ENCODE assay signal across 8 mouse cellular contexts in the genomic region with DNA sequence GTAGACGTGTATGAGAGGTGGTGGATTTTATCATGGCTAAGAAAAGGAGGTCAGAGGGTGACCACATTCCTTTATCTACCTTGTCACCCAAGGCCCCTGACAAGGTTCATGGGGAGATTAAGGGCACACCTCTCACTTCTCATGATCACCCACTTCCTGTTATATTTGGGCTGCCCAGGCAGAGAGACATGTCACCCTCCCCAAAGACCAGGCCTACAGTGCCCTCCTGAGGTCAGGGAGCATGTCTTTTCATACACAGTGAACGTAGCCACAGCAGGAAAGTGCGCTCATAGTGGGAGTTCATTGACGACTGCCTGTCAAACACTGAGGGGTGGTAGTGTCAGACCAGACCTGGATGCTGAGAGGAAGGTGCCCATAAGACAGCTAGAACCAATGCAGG.
DNase-seq lines count a peak whose midpoint lies in the region; ATAC-seq and TF ChIP-seq lines count a peak whose summit lies in the region.

No protein-coding gene starts in this region.

- no peaks in the 10 kb centered on the region for H3K9me3 ChIP-seq in liver, embryonic 14.5 days (ENCODE audit: control insufficient read depth, low read length)
- H3K9me3 ChIP-seq in liver, embryonic 11.5 days (ENCODE audit: control insufficient read depth, low read length), result no peaks in the 10 kb centered on the region

- no peak overlapping the region for H3K4me3 ChIP-seq in liver, embryonic 14.5 days (ENCODE audit: insufficient read depth in 1 of 2, low read depth in 2 of 2, low read length in 2 of 2)
- H3K4me3 ChIP-seq in liver, embryonic 11.5 days (ENCODE audit: low read depth, low read length), result no peak overlapping the region
- no peak overlapping the region for H3K4me3 ChIP-seq in bone marrow, adult 2 months (replicated peaks; ENCODE audit: control insufficient read depth, low read depth, low read length)

- H3K27me3 ChIP-seq in liver, embryonic 14.5 days (ENCODE audit: control insufficient read depth, insufficient read depth, low read length), result peaks cover 3% of the 10 kb centered on the region
- H3K27me3 ChIP-seq in liver, embryonic 11.5 days (replicated peaks; ENCODE audit: control insufficient read depth, insufficient read depth, low read length), result peaks cover 13% of the 10 kb centered on the region

- WGBS in liver, embryonic 14.5 days (ENCODE audit: insufficient replicate concordance), result 19% methylated on average over 4 of the region's 4 CpGs
- 30% methylated on average over 4 of the region's 4 CpGs for WGBS in liver, embryonic 11.5 days
- 17% methylated on average over 4 of the region's 4 CpGs for WGBS in bone marrow, adult 2 months

- H3K4me1 ChIP-seq in liver, embryonic 14.5 days (replicated peaks; ENCODE audit: control insufficient read depth in 2 of 2, insufficient read depth in 2 of 2, low read length in 1 of 2), result no peaks in the 10 kb centered on the region
- no peaks in the 10 kb centered on the region; the same call in 1 of the 2 replicates for H3K4me1 ChIP-seq in liver, embryonic 11.5 days (replicated peaks; ENCODE audit: control insufficient read depth, insufficient read depth, low read length)
- H3K4me1 ChIP-seq in bone marrow, adult 2 months (ENCODE audit: control insufficient read depth, insufficient read depth, low read length), result no peaks in the 10 kb centered on the region

- H3K9ac ChIP-seq in liver, embryonic 14.5 days (replicated peaks), result no peak overlapping the region
- H3K9ac ChIP-seq in liver, embryonic 11.5 days (ENCODE audit: low read depth, low read length), result no peak overlapping the region

- TF ChIP-seq POLR2A in bone marrow, adult 2 months (IDR thresholded peaks at IDR 0.05; ENCODE audit: borderline replicate concordance, control insufficient read depth, low read depth, low read length), result no peak

- TF ChIP-seq CTCF in liver, embryonic 14.5 days (IDR thresholded peaks at IDR 0.05; ENCODE audit: low read depth), result peak; percentile 38
- TF ChIP-seq CTCF in bone marrow, adult 2 months (IDR thresholded peaks at IDR 0.05; ENCODE audit: control insufficient read depth, insufficient read depth, low read length), result peak; percentile 49

- H3K27ac ChIP-seq in liver, embryonic 14.5 days, result no peak overlapping the region
- H3K27ac ChIP-seq in liver, embryonic 11.5 days (ENCODE audit: low read depth, low read length), result no peak overlapping the region
- H3K27ac ChIP-seq in bone marrow, adult 2 months (ENCODE audit: control insufficient read depth, insufficient read depth, low read depth, low read length, poor library complexity), result no peak overlapping the region

- TF ChIP-seq EP300 in liver, embryonic 14.5 days (IDR thresholded peaks at IDR 0.05; ENCODE audit: low read depth), result no peak

- no peak for DNase-seq in cerebellum, postnatal 4 days (ENCODE audit: low spot score in 2 of 2)
- no peak for DNase-seq in liver, embryonic 14.5 days (ENCODE audit: low read depth in 3 of 3, low spot score in 3 of 3)
- no peak for DNase-seq in liver, embryonic 11.5 days (ENCODE audit: low spot score)
- peak; percentile 39 to 56 for DNase-seq in kidney, postnatal 25 days
- DNase-seq in thymus, postnatal 4 days, result peak; percentile 33
- DNase-seq in urinary bladder, postnatal 25 days (ENCODE audit: low spot score), result no peak

- H3K4me2 ChIP-seq in liver, embryonic 14.5 days (ENCODE audit: low read depth), result no peak overlapping the region
- no peak overlapping the region for H3K4me2 ChIP-seq in liver, embryonic 11.5 days

- 0 out of 2 replicates have a peak, but pooled peaks have one; percentile 9 for ATAC-seq in cerebellum, adult (ENCODE audit: insufficient number of reproducible peaks, low FRiP score, low TSS enrichment)
- no peak for ATAC-seq in liver, embryonic 14.5 days (ENCODE audit: insufficient read depth)
- ATAC-seq in liver, embryonic 11.5 days (replicated peaks; ENCODE audit: low FRiP score), result no peak

- H3K36me3 ChIP-seq in liver, embryonic 14.5 days (replicated peaks; ENCODE audit: control insufficient read depth, insufficient read depth, low read depth), result no peaks in the 10 kb centered on the region
- no peaks in the 10 kb centered on the region for H3K36me3 ChIP-seq in liver, embryonic 11.5 days (ENCODE audit: control insufficient read depth, insufficient read depth, low read length)

Comparison
In these comparisons a context has a peak if more than half of its experiments do, and no peak if none do; other contexts are left out.
1. DNase-seq: peak in kidney, postnatal 25 days (2 of 2) and thymus, postnatal 4 days (single experiment); none in cerebellum, postnatal 4 days (0 of 2), liver, embryonic 14.5 days (0 of 3), liver, embryonic 11.5 days (single experiment) and urinary bladder, postnatal 25 days (single experiment).